Mouse (Mus musculus) kidney, adult 18-20 months (tissue): ENCODE data around the gene Epb41l4b.

ENCODE experiments used
- DNase-seq: peaks from one replicate; pipeline ENCODE4 v3.0.0; 2021

The Epb41l4b gene

DNA sequence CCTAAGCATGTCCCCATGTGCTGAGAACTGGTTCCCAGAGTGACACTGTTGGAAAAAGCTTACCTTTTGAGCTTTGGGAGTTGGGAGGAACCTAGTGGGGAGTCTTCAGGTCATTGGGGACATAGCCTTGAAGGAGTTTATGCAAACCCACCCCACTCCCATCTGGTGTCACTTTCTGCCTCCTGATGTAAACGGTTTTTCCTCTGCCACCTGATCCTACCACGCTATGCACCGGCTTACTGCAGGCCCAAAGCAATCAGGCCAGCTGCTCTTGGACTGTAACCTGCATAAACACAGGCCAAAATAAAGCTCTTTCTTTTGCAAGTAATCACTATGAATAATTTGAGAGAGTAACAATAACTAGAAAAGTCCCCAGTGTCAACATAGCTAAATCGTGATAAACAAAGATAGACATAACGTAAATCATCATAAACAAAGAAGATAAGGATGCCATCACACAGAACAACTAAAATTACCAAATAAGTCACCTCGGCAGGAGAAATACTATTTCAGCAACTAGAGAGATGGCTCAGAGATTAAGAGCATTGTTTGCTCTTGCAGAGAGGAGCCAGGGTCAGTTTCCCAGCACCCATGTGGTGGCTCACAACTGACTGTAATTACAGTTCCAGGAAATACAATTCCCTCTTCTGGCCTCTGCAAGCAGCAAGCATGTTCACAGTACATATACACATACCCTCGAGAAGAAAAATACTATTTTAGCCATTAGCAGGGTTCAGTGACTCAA, 29.6 kb downstream of the Epb41l4b start:
- no peak for DNase-seq

DNA sequence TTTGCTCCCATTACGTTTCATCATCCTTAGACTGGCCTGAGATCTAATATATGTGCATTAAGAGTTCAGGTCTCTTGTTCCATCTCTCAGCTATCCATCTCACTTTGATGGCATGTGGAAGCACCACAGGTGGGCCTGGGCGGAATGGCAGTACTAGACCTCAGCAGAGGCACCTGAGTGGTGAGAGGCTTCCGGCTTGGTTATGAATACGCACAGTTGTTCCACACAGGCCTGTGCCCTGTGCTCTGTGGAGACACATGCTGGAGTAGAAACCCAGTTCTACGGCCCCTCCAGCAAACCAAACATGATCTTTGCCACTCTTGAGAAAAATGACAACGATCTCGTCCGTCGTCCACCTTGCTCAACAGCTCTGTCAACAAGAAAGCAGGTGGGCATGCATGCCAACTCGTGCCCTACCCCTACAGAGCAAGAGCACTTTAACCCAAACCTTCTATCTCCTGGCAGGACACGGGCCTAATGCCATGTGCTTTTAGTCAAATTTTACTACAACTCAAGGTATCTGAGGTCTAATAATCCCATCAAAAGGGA, 31.2 kb downstream of the Epb41l4b start:
- no peak for DNase-seq

DNA sequence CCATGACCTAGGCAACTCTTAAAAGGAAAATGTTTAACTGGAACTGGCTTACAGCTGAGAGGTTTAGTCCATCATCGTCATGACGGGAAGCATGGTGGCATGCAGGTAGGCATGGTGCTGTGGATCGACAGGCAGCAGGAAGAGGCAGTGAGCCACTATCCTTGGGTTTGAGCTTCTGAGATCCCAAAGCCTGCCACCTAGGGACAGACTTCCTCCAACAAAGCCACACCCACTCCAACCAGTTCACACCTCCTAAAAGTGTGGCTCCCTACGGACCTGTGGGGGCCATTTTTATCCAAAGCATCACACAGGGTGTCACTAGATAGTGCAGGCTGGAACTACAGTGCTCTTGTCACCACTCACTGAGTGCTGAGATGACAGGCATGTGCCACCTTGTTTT, 31.8 kb downstream of the Epb41l4b start:
- no peak for DNase-seq

DNA sequence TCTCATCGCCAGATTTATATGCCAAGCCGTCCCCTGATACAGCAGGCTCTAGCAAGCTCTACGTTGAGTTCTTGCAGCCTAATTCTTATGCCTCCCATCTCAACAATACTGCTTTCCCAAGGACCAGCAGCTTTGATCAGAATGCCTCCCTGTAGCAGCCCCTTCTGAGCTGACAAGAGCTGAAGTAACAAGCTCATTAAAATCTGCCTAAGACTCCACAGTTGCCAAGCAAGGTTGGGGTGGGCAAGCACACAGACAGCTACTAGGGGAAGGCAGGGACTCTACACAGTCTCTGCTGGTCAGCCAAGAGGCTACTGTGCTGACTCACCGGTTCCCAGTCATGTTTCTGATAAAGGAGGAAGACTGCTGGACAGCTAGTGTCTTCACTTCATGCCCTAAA, 33.7 kb downstream of the Epb41l4b start:
- no peak for DNase-seq

DNA sequence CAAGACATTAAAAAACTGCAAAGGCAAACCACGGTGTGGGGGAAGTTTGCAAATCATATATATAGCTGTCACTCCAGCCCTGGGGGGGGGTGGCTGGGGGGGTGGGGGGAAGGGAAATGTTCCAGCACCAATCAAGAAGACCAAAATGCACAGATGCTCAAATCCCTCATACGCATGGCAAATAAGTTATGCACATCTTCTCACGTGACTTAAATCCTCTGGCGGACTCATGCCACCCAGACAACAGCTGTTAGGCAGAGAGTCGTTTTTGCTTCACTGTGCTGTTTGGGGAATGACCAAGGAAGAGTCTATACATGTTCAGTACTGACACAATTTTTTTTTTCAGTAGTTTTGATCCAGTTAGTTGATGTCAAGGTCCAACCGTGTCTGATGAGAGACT, 37.9 kb downstream of the Epb41l4b start:
- DNase-seq: no peak

DNA sequence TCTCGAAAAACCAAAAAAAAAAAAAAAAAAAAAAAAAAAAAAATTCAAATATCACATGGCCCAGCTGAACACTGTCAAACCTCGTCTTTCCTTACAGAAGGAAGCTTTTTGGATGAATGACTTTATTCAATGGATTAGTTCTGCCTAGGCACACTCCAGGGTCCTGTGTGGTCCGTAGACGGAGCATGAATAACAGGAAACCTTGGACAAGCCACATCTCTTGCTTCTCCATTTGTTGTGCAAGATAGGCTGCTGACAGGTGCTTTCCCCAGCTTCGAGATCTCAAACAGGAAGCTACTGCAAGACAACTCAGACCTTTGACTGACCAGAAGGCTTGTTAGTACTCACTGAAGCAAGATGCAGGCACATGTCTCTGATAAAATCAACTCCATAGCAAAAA, 39.4 kb downstream of the Epb41l4b start:
- DNase-seq: no peak

DNA sequence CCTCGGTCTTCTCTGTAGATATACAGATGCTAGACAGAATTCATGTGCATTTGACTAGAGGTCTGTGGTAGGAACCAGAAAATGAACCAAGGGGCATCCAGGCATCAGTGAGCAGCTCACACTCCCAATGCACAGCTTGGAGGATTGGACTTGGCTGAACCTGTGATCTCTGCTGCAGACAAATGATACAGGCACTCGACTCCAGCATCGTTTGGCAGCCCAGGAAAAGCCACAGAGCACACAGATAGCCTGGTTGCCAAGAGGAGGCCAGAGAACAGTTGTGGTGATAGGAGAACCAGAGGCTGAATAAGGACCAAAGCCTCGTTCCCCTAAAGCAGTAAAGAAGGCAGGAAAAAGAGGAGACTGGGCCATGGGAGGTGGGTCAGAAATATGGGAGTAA, 42.1 kb downstream of the Epb41l4b start:
- no peak for DNase-seq

DNA sequence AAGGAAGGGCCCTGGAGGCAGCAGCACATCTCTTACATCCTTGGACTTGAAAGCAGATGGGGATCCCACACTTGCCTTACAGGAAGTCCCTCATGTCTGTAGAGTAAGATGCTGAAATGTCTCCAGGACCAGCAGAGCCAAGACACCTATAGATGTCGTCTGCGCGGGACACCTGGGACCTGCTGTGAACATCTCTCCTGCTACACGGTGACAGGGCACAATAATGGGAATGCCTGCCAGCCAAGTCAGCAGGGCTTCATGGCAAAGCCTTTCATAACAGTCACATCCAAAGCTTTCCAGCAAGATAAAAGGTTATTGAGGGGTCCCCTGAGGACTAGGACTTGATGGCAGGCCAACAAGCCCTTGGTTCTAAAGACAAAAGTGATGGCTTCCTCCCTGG, 45.8 kb downstream of the Epb41l4b start:
- no peak for DNase-seq

DNA sequence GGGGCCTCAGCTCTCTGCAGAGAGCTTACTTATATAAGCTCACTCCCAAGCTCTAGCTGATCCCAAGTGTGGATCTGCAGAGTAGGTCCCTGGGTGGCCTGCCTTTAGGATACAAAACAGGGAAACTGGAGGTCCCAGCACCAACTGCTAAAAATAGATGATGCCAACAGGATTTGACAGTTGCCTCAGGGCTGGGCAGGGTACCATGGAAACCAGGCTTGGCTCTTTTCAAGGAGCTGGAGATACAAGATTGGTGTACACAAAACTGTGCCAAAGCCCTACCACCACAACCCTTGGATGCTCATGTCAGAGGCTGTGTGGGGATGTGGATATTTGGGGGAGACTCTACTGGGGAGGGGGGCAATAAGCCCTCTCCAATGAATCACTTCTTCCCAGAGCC, 47.7 kb downstream of the Epb41l4b start:
- no peak for DNase-seq

DNA sequence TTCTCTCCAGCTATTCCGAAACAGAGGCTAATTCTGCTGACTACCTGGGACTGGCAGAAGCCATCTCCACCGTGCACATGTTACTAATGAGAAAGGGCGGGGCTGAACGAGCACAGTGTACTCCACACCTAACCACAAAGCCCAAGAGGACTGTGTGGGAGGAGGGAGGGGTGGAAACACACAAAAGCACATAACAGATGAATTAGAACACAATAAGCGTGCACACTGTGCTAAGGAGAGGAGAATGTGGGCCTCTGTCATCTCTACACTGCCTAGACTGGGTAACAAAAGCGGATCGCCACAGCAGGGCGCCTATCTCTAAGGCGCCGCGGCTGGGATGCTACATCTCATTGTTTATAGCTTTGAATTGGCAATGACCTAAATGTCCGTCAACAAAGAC, 51.9 kb downstream of the Epb41l4b start:
- DNase-seq: no peak

DNA sequence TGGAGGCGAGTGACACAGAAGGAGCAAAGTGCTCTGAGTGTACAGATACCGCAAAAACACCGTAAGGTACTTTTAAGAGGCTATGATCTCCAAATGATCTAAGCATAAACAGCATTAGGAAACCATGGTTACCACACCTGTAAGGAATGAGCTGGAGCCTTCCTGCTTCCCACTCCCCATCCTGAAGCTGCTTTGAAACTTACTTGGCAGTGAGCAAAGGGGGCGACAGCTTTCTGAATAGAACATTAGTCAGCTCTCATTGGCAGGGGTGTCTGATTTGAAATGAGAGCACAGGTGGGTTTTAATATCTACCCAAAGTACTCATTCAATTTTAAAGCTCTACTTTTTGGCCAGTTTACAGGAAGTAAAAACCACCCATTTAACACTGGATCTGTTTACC, 54.9 kb downstream of the Epb41l4b start:
- no peak for DNase-seq

DNA sequence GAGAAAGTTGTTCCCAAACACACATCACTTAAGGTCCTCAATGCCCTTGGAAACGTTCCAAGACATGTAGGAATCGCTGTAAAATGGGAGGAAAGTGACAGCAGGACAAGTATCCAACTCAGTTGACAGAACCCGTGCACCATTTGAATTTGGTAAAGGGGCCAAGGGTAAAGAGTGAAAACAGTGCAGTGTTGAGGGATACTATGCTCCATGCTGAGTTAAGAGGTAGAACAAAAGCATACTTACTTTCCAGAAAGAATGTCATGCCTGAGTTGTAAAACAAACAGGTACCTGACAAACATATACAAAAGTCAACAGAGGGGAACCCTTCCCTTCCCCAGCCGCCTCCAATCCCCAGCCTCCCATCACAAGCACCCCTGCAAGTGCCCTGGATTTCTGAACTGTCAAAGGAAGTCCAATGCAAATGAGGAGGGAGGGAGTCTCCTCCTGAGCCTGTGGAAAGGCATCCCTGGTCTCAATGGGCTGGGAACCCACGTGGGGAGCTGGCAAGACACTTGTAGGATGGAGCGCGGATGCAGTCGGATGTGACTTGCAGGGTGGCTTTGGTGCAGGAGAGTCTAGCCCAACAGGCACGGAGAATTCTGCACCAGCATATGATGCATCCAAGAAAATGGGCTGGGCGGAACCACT, 57.4 kb downstream of the Epb41l4b start:
- DNase-seq: no peak

DNA sequence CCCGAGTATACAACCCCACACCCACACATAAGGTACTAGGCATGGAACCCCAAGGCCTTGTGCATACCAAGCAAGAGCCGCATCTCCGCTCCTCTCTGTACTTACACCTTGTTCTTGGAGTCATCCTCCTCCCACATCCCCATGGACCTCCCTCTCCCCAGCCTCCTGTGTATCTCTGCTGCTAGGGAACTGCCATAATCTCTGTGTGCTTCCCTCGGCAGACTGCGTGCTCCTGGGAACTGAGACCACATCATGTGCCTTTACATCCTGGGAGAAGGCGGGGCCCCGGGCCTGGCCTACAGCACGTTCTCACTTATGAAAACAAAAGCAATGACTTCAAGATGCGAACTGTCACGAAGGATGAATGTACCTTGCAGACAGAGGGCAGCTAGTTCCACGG, 59.6 kb downstream of the Epb41l4b start:
- DNase-seq: no peak

DNA sequence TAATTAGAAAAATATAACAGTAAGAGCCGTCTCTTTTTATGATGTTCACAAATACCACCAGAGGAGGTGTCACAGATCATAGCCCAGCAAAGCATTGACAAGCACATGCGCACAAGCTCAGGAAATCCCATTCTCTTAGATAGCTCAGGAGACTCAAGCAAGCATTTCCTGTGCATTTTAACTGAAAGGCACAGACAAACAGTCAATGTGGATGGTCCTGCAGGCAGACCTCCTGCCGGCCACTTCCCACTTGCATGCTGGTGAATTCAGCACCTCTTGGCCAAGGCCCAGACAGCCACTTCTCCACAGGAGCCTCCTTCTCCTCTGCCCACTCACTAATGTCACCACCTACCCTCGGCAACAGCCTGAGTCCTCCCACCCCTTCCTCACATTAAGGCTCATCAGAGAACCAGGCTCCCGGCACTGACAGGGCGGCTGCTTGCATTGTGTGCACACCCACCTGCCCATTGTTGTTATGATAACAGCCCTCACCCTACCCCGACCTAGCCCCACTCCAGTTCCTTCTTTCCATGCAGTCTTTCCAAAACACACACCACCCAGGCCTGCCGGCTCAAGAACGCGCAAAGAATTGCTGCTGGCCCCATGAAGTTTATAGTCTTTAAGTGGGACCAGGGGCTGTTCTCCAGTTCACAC, 60.3 kb downstream of the Epb41l4b start:
- DNase-seq: no peak

DNA sequence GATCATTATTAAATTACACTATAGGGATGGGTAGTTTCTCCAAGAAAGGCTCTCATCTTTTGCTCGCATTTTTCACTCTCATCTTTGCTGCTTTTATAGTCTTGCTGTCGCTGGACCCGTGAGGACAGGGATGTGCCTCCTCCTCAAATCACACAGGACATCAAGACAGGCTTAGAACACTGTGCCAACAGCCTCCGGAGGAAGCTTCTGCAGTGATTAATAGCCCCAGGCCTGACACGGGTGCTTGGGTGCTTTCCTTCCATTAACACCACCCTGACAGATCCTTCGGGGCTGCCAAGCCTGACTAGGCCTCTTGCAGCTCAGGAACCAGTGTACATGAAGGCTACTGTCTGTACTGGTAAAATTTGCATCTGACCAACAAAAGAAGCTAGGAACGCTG, 61.8 kb downstream of the Epb41l4b start:
- DNase-seq: no peak

DNA sequence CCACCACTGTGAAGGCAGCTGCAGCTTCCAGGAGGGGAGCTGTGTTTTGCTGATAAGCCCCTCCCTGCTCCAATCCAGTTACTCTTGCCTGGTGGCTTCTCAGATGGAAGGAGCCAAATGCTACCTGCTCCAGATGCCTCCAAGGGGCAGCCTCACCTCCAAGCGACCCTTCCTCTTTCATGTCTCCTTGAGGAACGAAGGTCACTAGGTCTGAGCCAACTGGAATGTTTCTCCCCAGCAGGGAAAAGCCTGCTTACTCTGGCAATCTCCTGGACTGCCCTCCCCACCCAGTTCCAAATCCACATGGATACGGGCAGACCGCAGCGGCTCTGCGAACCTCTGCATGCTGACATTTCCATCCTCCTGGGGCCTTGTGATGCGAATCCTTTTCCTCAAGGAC, 69.4 kb downstream of the Epb41l4b start:
- DNase-seq: peak; percentile 30

DNA sequence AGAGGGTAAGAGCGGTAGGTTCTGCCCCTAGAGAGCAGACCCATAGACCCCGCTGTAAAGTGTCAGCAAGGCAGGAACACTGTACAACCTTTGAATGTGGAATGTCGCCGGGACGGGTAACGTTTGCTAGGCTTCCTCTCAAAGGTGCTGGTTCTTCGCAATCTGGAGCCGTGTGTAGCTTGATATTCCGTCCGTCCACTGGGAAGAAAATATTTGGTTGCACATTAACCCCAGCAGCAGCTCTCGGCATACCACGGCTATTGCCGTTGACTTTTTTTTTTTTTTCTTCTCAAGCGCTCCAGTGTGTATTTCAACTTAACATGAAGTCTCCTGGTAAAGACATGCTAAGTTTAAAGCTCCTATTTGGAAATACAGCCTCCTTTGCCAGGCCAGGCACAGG, 70.1 kb downstream of the Epb41l4b start:
- peak; percentile 38 for DNase-seq

DNA sequence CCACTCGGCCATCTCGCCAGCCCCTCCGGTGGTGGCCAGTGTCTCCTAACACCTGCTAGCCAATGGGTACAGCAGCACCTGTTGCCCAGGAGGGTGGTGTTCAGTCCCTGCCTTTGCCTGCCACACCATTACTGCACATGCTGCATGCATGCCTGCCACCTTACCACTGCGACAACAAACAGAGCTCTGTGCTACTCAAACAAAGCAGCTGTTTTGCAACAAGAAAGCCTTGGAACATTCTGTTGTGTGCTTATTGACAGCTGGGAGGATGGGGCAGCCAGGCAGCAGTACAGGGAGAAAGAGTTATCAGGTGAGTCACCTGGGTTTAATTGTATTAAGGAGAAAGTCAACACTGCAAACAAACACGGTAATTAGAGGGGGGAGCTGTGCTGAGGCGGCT, 72.6 kb downstream of the Epb41l4b start:
- DNase-seq: no peak

DNA sequence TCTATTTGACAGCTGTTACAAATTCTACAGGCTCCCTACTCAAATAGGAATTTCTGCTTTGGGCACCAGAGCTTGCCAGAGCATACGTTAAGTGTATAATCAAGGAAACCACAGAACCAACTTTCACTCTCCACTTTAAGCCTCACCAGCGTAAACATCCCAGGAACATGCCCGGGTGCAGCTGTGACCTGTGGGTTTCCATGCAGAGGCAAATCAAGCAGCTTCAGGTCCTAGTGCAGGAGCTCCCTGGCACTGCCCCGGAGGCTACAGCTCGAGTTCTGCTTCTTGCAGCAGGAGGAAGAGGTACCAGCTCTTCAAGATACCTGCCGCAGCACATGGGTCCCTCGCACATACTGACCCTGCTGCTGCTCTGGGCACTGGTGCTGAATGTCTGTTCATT, 74.8 kb downstream of the Epb41l4b start:
- DNase-seq: no peak

DNA sequence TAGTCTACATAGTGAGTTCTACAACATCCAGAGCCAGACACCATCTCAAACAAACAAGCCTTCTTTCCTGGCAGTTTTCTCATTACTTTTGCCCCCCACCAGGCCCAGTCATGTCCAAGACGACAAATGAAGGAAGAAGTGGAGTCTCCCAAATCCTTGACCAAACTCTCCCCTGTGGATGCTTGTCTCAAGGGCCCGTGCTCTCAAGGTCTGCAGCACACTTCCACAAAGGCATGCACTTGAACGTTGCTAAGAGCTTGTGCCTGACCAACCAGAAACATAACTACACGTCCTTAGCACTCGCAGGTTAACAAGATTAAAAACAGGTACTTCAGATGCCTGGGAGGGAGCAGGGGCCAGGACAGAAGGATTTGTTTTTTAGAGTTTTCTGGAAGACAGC, 75.4 kb downstream of the Epb41l4b start:
- no peak for DNase-seq

DNA sequence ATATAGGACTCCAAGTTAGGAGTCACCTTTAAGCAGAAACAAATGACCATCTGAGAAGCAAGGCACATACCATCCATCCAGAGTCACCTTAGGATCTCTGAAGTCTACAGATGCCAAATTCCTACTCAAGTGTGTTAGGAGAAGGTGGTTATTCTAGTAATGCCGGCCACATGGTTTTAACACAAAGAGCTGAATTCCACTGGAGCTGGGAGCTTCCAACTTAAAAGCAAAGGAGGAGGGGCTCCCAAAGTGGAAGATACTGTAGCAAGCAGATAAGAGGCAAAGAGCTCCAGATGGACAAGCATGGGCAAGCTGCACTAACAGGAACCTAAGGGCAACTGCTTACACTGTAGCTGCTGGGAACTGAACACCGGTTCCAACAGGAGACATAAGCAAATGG, 76.3 kb downstream of the Epb41l4b start:
- DNase-seq: no peak

DNA sequence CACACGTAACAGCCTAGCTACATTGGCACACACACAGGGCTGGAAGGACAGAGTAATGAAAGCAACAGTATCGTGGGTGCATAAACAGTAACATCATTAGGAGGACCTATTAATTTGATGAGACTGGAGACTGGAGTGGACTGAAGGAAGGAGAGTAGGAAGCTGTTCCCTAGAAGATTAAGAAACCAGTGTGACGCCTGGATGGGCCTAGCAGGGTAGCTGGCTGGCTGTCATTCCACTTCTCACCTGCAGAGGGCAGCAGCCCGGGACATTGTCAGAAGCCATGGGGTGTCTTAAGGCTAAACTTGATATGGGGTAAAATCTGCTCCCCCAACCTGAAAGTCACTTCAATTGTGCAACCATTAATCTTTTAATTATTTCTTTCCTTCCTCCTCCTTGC, 78.0 kb downstream of the Epb41l4b start:
- DNase-seq: peak; percentile 81

DNA sequence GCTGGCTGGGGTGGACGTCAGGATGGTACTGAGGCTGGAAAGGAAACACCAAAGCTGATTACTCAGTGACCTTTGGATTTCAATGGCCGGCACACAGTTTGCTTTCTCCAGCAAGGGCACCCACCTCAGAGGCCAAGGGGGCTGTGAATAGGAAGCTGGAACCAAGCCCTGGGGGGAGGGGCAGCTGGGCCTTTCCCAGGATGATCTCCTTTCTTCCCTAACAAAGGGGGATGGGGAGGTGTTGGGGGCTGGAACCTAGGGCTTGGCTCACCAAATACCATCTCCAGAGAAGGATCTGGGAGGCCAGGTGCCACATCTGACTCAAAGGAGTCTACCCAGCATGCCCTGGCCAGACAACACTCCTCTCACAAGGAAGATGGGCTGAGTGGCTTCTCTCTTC, 78.4 kb downstream of the Epb41l4b start:
- no peak for DNase-seq

DNA sequence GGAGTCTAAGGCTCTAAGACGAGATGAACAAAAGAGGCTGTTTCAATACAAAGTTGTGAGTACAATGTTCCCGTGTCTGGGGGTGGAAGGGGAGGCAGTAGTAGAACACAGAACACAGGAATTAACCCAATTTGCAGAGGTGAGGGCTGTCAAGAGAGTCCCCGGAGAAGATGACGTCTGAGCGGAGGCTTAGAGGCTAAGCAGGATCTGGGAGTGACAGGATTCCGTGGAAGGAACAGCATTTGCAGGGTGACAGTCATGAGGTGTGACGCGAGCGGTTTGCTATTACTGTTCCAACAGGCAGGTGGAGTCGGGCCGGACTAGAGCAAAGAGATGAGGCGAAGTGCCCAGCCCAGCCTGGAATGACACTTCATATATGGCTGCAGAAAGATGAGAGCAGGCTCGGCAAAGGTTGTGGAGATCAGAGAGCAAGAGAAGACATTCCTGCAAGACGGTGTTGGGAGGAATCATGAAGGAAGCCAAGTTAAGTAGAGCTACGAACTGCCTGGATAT, 82.9 kb downstream of the Epb41l4b start:
- DNase-seq: no peak
